Mouse (Mus musculus) brown adipose tissue, adult 24 weeks (tissue): ENCODE results near the gene Rpp30. TPM values are rescaled to one million over a fixed set of nuclear protein-coding genes. Genes with fewer than 3 reads are reported as not detected.

Experiments
- H3K27ac ChIP-seq: fragments of 200-500 bp; replicated peaks from 2 replicates; pipeline ENCODE4 v1.5.1; 2012; ENCODE audit warnings: low read depth, mild to moderate bottlenecking, low read length
- H3K4me1 ChIP-seq: fragments of 200-500 bp; 2 replicates; pipeline ENCODE4 v1.6.1; 2012; ENCODE audit warnings: low read length, mixed read lengths; ENCODE audit not compliant: control insufficient read depth, insufficient read depth, insufficient read length
- H3K4me3 ChIP-seq: fragments of 200-500 bp; 2 replicates; pipeline ENCODE4 v1.5.1; 2012; ENCODE audit warnings: low read depth, mild to moderate bottlenecking, low read length, moderate library complexity; ENCODE audit not compliant: insufficient read depth
- polyA plus RNA-seq: library from polyadenylated mRNA; stranded (reverse); fragments of >200 nt; gene quantifications from 2 replicates; pipeline ENCODE4 v1.2.4, GENCODE M21; 2012; ENCODE audit not compliant: missing spikeins, insufficient read depth, insufficient read length

Rpp30 gene
- polyA plus RNA-seq, 1 experiment, result 25.8 TPM

DNA sequence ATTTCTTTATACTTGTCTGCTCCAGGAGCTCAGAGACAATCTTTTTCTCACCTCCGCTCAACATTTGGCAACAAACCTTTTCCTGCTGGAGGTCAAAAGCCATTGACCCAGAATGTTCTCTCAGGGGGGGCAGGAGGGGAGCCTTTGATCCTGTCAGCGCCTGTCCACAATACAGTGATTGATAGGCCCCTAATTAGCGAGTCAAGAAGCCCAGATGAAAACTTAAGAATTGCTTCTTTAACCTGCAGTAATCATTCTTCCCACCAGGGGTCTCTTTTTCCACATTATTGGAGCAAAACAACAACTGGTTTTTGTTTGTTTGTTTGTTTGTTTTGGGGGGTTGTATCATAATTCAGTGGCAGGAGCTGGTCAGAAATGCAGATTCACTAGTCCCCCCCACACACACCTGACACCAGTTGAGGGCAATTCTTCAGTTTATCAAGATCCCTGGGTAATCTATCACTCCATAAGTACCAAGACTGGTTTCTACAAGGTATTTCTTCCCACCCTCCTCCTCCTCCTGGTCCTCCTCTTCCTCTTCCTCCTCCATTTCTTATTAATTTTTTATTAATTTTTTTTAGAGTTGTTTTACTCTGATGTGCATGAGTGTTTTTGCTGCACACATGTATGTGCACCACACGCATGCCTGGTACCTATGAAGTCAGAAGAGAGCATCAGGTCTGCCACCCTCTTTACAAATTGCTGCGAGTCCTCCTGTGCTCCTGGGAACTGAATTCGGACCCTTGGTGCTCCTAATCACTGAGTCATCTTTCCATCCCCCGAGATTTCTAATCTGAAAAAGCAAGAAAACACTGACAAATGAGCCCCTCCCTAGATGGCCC lies 27.8 kb downstream of the Rpp30 start:
- H3K27ac ChIP-seq, result no peak overlapping the region

GRCm38 (mm10) chr19:36112007-36112406 lies 28.5 kb downstream of the Rpp30 start:
- Histone ChIP-seq H3K27ac (no peak overlapping the region), H3K4me3 (no peak overlapping the region), H3K4me1 (no peaks in the 10 kb centered on the region)

More for the DNA sequence above, 27.8 kb downstream of the Rpp30 start:
- H3K4me3 ChIP-seq, result no peak overlapping the region
- no peaks in the 10 kb centered on the region for H3K4me1 ChIP-seq

GRCm38 (mm10) chr19:36116185-36116584 lies 32.7 kb downstream of the Rpp30 start:
- H3K4me3 ChIP-seq, result no peak overlapping the region
- no peak overlapping the region for H3K27ac ChIP-seq
- no peaks in the 10 kb centered on the region for H3K4me1 ChIP-seq

- H3K27ac ChIP-seq, result no peak overlapping the region
- H3K4me3 ChIP-seq, result no peak overlapping the region
- H3K4me1 ChIP-seq, result no peaks in the 10 kb centered on the region
Observed at GRCm38 (mm10) chr19:36119219-36119618, 35.7 kb downstream of the Rpp30 start.

GRCm38 (mm10) chr19:36119783-36120471 lies 36.4 kb downstream of the Rpp30 start, which contains the start of gene Ankrd1:
Gene Ankrd1, minus strand, starts transcription at chr19:36120099.
- no peak within 1 kb of the TSS for H3K27ac ChIP-seq
- no peak within 1 kb of the TSS for H3K4me3 ChIP-seq
- no peaks in the 10 kb centered on the region for H3K4me1 ChIP-seq

DNA sequence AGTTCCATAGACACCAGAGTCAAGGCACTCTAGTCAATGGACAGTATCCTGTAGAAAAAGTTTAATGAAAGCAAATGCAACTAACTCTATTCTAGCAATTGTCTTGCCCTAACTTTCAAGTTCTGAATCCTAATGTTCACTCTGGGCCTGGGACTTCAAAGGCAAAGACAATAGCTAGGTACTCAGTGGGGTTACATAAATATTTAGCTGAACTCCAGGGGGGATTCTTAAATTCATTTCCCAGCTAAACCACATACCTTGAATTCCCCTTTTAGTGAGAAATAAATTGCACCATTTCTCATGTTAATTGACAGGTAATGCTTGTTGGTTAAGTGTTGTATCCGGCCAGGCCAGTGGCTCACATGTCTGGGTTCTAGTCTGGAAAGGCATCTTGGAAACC lies 40.7 kb downstream of the Rpp30 start:
- Histone ChIP-seq H3K27ac (no peak overlapping the region), H3K4me3 (no peak overlapping the region), H3K4me1 (no peaks in the 10 kb centered on the region)

GRCm38 (mm10) chr19:36128440-36128839 lies 44.9 kb downstream of the Rpp30 start:
- Histone ChIP-seq H3K27ac (no peak overlapping the region), H3K4me3 (no peak overlapping the region), H3K4me1 (no peaks in the 10 kb centered on the region)

- H3K27ac ChIP-seq, result no peak overlapping the region; the same call in 1 of the 2 replicates
- H3K4me1 ChIP-seq, result no peaks in the 10 kb centered on the region
- H3K4me3 ChIP-seq, result no peak overlapping the region
Observed at GRCm38 (mm10) chr19:36129213-36129612, 45.7 kb downstream of the Rpp30 start.

DNA sequence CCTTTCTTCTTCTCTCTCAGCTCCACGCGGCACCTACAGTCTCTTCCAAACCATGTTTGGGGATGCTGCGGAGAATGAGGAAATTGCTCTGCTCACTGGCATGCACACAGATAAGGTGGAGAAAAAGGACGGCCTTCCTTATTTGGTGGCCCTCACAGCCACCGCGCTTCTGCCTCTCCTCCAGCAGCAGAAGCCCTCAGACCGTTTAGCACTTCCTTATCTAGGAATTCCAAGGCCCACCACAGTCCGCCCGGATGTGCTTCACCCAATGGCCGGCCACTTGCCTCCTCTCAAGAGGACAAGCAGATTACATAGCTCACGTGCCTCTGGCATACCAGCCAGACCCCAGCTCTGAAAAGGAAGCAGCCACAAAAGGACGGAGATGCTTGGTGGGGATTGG lies 46.1 kb downstream of the Rpp30 start:
- Histone ChIP-seq H3K4me1 (no peaks in the 10 kb centered on the region), H3K27ac (no peak overlapping the region; the same call in 1 of the 2 replicates), H3K4me3 (no peak overlapping the region)

- H3K27ac ChIP-seq, result no peak overlapping the region
Observed at GRCm38 (mm10) chr19:36130181-36130580, 46.7 kb downstream of the Rpp30 start.

DNA sequence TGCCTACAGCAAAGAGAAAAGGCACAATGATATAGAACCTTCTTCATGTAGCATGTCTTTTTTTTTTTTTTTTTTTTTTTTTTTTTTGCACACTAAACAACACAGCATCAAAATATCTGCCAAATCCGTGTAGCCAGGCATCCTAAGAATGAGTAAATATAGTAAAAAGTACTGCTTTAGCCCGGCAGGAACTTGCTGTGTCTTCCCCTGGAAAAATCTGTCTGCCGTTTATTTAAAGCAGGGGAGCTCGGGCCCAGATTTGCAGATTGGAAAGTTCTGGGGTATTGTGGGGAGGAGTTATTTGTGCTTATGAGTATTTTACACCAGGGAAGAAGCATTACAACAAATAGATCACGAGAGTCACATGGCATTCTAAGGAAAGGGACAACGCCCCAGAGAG lies 48.5 kb downstream of the Rpp30 start:
- Histone ChIP-seq H3K4me3 (no peak overlapping the region), H3K4me1 (no peaks in the 10 kb centered on the region), H3K27ac (no peak overlapping the region)

More at GRCm38 (mm10) chr19:36130181-36130580, 46.7 kb downstream of the Rpp30 start:
- H3K4me1 ChIP-seq, result no peaks in the 10 kb centered on the region
- H3K4me3 ChIP-seq, result no peak overlapping the region

DNA sequence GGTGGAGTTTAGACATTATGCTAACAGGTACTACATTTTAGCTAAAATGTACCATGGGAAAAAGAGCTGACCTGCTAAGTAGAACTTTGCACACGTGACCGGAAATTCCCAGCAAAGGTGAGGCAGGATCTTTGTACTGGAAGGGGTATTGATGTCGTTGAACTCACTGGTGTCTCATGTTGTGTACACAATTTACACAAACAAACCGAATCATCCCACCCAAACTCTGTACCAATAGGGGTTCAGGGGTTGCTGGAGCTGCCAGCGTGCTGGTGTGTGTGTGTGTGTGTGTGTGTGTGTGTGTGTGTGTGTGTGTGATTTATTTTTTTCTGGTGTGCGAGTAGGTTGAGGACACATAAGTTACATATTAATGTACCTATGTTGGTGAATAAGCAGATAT lies 49.5 kb downstream of the Rpp30 start:
- no peak overlapping the region for H3K27ac ChIP-seq
- no peaks in the 10 kb centered on the region for H3K4me1 ChIP-seq
- H3K4me3 ChIP-seq, result no peak overlapping the region

- no peaks in the 10 kb centered on the region for H3K4me1 ChIP-seq
- no peak overlapping the region for H3K27ac ChIP-seq
- no peak overlapping the region for H3K4me3 ChIP-seq
Observed at GRCm38 (mm10) chr19:36133731-36134130, 50.2 kb downstream of the Rpp30 start.

DNA sequence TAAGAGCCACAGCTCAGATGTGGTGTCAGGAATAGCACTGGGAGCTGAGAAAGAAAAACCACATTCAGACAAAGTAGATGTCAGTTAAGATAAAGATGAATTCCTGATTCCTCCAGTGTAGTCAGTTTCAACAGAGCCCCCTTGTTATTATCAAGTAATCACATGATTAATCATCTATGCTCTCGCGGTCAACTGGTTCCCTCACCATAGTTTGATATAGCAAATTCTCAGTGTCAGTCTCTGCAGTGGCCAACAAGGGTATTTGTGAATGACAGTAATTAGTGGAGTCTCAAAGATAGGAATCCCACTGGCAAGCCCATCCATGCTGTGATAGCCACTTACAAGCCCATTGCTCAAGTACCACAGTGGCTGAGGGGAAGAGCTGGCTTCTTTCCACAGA lies 60.1 kb downstream of the Rpp30 start:
- no peak overlapping the region for H3K4me3 ChIP-seq
- H3K4me1 ChIP-seq, result no peaks in the 10 kb centered on the region
- H3K27ac ChIP-seq, result no peak overlapping the region

- H3K4me1 ChIP-seq, result no peaks in the 10 kb centered on the region
- no peak overlapping the region for H3K4me3 ChIP-seq
- no peak overlapping the region for H3K27ac ChIP-seq
Observed at GRCm38 (mm10) chr19:36148578-36148977, 65.1 kb downstream of the Rpp30 start.
